Mouse (Mus musculus) testis, postnatal 14 days (tissue): Measurements from ENCODE around the gene H2bfm.
A peak's percentile ranks its signal among the peaks of the same experiment; 100 is the strongest.
"Not testable (repeated sequence)": the region's sequence is repeated elsewhere in the genome, so short reads cannot be mapped to it uniquely, and the experiment has no call there.

Source experiments
- DNase-seq: peaks from one replicate; pipeline ENCODE4 v3.0.0; 2021; ENCODE audit warnings: low spot score

Gene H2bfm

DNA sequence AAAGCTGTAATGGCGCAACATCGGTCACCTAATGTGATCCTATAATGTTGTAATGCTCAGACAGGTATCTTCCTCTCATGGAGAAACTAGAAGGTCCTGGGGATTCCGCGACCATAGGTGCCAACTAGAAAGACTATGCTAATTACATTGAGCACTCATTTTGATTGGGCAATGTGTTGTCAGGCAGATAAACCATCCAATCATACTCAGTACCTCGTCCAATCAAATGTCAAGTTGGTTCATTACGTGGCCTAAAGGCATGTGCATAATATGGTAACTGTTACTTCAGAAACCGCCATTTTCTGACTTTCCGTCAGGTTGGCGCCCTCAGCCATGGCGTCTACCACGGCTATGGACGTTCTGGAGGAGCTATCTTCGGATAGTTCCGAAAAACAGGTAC lies at the start of gene H2bfm:
Gene H2bfm (plus strand): TSS at position 295 of the 400 bp plus-strand sequence.
- peak; percentile 70 for DNase-seq

DNA sequence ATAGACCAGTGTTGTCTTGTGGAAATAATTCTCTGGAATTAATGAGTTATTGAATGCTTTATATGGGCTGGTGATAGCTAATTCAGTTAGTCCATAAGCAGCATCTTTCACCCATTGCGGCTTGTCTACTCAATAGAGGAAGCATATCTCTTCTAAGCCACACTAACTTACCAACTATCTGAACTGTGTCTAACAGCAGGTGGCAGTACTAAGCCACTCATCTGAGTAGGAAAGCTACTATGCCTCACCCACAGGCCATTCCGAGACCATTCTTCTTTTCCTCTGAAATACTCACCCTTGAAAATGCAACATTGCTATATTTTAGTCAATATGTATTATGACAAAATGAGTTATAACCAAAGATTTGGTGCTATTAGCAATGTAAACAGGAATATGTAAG lies 31.4 kb upstream of the H2bfm start:
- DNase-seq: no peak

DNA sequence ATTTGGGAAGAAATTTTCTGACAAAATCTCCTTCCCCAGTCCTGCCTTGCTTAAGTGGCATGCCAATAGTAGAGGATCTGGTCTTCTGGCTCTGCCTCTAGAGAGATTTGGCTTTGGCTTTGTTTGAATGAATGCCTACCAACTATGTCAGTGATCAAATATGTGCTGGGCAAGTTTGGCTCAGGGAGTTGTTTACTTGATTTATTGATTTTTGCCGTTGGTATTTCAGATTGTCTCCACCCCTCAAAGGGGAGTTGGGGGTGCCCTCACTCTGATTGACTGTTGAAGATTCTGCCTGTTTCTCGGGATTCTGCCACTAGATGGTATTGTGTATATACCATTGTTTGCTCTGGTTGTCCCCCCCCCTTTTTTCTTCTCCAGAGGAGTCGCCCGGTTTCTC lies 22.8 kb upstream of the H2bfm start:
- no peak for DNase-seq

DNA sequence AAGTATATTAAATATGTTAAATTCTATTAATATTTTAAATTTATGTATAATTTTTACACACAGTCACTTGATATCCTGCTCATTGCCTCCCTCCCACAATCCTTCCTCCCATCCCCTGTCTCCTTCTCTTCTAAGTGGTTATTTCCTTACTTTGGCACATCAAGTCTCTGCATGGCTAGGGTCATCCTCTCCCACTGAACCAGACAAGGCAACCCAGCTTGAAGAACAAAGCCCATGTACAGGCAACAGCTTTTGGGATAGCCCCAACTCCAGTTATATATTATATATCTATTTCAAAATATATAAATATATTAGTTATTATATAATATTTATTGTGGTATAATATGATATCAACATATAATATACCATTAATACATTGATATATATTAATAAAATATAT lies 1.3 kb upstream of the H2bfm start:
- DNase-seq: no peak

DNA sequence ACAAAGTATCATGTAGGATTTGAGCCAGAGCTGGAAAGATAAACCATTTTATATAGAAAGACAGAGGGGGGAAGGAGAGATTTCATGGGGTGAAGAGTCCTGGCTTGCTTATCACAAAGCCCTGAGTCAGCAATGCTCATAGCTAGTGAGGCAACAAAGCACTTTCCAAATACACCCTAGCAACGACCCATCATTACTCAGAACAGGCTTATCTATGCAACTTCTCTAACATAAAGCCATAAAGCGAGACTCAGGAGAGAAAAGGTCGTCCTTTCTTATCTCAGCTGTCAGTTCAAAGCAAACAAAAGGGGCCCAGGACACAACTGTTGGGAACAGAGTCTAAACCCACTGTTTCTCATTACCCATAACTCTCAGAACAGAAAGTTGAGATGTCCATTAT lies 10.9 kb downstream of the H2bfm start:
- no peak for DNase-seq

DNA sequence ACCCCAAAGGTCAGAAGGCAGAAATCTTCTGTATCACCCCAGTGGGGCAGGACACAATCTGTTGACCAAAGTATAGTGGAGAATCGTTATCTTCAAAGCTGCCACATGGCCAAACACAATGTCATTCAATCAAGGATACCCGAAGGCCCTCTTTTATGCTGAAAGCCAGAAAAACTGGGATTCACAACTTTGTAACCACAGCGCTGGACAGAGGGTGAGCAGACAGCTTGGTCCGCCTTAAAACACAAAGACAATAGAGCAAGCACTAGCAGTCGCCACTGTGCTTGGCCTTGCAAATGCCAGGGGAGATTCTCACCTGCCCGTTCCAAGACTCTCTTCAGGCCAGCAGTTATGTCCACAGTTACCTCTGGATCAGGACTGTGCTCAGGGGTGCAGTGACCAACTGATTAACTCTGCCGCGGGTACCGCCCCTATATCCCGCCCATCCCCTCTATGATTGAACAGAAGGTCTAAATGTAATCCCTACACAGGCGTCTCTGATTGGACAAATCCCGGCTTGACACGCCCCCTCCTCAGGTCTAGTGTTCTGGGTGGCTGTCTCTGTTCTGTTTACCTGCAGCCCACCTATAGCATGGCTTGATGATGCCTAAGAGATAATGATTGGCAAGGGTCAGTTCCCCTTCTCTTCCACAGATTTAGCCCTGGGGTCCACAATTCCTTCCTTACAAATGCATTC lies 30.6 kb downstream of the H2bfm start:
- peak; percentile 70 for DNase-seq

DNA sequence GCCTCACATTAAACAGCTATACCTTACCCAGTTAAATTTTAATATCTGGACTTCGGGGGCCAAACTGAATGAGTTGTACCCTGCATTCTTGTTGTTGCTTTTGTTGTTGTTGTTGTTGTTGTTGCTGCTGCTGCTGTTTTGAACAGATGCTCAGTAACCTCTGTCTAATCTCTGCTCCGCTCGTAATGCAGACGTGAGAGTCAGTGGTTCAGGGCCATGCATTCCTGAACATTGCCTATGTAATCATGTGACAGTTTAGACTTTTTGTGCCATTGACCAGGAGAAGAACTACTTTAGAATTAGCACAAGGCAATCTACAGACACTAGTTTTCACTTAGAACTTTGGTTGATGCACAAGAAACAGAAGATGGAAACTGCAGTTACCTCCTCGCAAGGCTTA lies 31.2 kb downstream of the H2bfm start:
- not testable (repeated sequence) for DNase-seq

DNA sequence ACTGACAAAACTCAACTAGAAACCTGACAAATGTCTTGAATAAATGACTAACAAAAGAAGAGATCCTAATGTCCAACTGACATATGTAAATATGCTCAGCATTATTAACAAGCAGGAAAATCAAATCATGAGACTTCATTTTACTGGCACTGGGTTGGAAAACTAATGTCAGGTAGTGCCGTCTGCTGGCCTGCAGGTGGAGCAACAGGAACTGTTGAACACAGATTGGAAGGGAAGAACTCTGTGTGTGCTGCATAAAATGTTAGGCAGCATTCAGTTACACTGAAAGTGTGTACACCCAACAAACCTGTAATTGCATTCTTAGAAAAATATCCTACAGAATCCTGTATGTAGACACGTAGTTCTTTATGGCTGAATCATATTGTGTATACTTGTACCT lies 32.6 kb downstream of the H2bfm start:
- DNase-seq: no peak

DNA sequence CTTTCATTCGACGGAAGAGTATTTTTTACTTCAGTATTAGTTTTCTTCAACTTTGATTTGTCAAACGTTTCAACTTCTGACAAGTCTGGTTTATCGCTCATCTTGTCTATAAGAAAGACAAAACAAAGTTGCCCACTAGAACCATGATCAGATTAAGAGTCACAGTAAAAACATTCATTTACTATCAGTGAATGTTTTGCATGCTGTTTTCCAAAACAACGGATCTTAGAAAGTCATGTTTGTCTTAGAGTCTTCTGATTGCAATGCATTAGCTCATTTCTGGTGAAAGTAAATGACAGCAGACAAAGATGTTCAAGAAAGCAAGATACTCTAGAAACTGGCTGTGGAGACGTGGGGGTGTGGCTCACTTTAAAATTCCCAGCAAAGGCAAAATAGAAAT lies 48.3 kb downstream of the H2bfm start, which contains the start of gene Tmsb15b2:
Gene Tmsb15b2 (minus strand): TSS at position 101 of the 400 bp plus-strand sequence.
- DNase-seq: not testable (repeated sequence)

DNA sequence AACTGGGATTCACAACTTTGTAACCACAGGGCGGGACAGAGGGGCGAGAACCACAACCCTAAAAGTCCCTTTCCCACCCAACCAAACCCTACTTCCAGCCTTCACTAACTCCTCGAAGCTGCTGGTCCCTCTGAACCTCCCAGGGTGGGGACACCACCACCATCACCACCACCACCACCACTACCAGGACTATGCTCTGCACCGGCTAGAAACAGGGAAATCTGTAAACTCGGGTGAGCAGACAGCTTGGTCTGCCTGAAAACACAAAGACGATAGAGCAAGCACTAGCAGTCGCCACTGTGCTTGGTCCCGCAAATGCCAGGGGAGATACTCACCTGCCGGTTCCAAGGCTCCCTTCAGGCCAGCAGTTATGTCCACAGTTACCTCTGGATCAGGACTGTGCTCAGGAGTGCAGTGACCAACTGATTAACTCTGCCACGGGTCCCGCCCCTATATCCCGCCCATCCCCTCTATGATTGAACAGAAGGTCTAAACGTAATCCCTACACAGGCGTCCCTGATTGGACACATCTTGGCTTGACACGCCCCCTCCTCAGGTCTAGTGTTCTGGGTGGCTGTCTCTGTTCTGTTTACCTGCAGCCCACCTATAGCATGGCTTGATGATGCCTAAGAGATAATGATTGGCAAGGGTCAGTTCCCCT lies 49.4 kb downstream of the H2bfm start, which contains the start of the genes Tmsb15l and Tmsb15b1:
Gene Tmsb15l (minus strand): TSS at position 446 of the 661 bp plus-strand sequence.
Gene Tmsb15b1 (minus strand): TSS at position 451 of the 661 bp plus-strand sequence.
- peak; percentile 76 for DNase-seq
